Mouse (Mus musculus) spleen, adult 2 months (tissue): ENCODE results near the gene Epb41l1. TPM values are rescaled to one million over a fixed set of nuclear protein-coding genes. Genes with fewer than 3 reads are reported as not detected.

ENCODE experiments used
- DNase-seq, 2 experiments: peaks; one replicate each; pipeline versions ENCODE4 v3.0.0 to v3.0.0-alpha.2; 2012 to 2021; ENCODE audit warnings: low spot score in 2 of 2, low read depth in 1 of 2
- H3K27ac ChIP-seq: fragments of 200-500 bp; 2 replicates; pipeline ENCODE4 v1.5.1; 2012; ENCODE audit warnings: low read length, inconsistent platforms; ENCODE audit not compliant: insufficient read depth
- H3K27me3 ChIP-seq: fragments of 200-500 bp; 2 replicates; pipeline ENCODE4 v1.6.1; 2012; ENCODE audit warnings: mild to moderate bottlenecking, moderate library complexity, low read length, inconsistent platforms; ENCODE audit not compliant: control insufficient read depth, insufficient read depth
- H3K36me3 ChIP-seq: fragments of 200-500 bp; 2 replicates; pipeline ENCODE4 v1.6.1; 2012; ENCODE audit warnings: mild to moderate bottlenecking, low read length, inconsistent platforms; ENCODE audit not compliant: control insufficient read depth, insufficient read depth
- H3K4me1 ChIP-seq: fragments of 200-500 bp; 2 replicates; pipeline ENCODE4 v1.6.1; 2011; ENCODE audit warnings: inconsistent platforms; ENCODE audit not compliant: control insufficient read depth, insufficient read depth, insufficient read length
- H3K4me3 ChIP-seq: fragments of 200-500 bp; 2 replicates; pipeline ENCODE4 v1.5.1; 2011; ENCODE audit warnings: mild to moderate bottlenecking, inconsistent platforms; ENCODE audit not compliant: insufficient read depth, insufficient read length; ENCODE audit errors: extremely low read depth
- CTCF ChIP-seq: fragments of 200-500 bp; IDR thresholded peaks from 2 replicates; pipeline ENCODE4 v1.5.1; 2011; ENCODE audit warnings: mild to moderate bottlenecking, inconsistent platforms; ENCODE audit not compliant: insufficient read depth, insufficient read length, insufficient replicate concordance; ENCODE audit errors: extremely low read depth
- POLR2A ChIP-seq: fragments of 200-500 bp; IDR thresholded peaks from 2 replicates; pipeline ENCODE4 v1.6.1; 2011; ENCODE audit warnings: low read depth, low read length, inconsistent platforms
- WGBS: fragments of 180-500 bp; shearing (Covaris S2); methylation state at CpG from one replicate; pipeline ENCODE4 v1.1.7; 2018; 5-methylcytosine and 5-hydroxymethylcytosine counted together
- polyA plus RNA-seq: library from polyadenylated mRNA; depleted of rRNA; stranded (reverse); fragments of >200 nt; gene quantifications from 2 replicates; pipeline ENCODE4 v1.2.3, GENCODE M21; 2012

The Epb41l1 gene
- polyA plus RNA-seq, 1 experiment: 3.2 TPM

DNA sequence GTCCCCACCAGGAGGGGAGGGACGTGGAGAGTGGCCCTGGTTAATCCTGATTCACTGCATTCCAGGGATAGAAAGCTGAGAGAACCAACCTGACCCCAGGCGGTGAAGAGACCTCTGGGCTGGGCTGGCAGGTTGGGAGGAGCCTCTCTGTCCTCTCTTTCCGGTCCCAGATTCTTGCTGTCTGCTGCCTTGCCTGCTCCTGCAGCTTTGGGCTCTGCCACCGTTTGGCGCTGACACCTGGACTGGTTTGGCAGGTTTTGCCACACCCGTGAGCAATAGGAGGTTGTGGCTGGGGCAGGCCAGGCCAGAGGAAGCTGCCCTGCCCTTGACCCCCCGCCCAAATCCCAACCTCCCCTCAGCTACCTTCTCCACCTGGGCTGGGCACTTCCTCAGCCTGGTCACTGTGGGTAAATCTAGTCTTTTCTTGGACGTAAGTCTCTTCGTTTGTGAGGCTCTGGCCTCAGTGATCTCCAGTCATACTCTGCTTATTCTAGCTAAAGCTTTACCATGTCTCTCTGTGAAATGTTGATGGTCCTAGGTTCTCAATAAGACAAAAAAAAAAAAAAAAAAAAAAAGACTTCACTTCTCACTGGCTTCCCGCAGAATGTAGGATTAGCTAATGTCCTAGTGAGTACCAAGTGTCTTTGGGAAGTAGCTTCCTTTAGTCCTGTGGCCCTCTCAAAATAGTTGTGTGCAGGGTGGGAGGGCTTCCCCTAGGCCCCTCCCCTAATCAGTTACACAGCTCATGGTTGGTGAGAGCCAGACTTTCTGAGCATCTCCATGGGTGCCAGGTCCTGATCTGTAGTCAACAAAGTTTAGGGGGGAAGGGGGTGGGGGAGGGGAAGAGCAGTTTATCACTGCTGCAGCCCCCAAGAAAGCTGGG is 26.9 kb downstream of the Epb41l1 start:
- WGBS: 42% methylated on average over 10 of the region's 10 CpGs
- TF ChIP-seq POLR2A: no peak
- TF ChIP-seq CTCF: no peak

DNA sequence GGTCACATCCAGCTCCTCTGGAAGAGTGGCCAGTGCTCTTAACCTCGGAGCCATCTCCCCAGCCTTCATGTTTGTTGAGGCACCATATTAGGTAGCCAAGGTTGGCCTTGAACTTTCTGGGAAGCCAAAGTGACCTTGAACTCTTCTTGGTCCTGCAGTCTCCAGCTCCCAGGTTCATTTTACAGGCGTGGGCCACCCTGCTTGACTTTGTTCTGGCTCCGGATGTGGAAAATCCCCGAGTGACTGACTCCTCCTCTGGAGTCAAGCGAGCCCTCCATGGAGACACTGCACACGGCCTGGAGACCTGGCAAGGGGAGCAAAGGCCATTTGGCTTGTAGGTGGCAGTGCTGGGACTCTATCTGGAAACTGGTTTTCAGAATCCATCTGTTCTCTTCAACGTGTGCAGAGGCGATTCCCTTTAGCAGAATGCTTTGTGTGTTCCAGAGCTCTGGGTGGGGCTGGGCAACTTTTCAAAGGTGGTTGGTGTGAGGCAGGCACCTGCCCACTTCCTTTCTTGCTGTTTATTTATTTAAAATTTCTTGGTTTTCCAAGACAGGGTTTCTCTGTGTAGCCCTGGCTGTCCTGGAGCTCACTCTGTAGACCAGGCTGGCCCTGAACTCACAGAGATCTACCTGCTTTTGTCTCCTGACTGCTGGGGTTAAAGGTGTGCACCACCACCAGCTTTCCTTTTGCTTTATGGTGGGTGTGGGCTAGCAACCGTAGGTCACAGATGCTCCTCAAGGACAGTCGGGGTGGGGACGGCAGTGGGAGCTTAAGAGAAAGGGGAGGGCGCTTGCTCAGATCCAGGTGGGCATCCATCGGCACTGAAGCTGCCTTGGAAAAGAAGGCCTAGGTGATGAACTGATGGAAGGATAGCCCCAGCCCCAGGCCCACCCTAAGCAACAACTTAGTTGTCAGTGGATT is 30.8 kb downstream of the Epb41l1 start:
- no peaks in the 10 kb centered on the region for H3K27me3 ChIP-seq
- TF ChIP-seq CTCF (no peak), POLR2A (no peak)
- DNase-seq: no peak
- no peak overlapping the region for H3K27ac ChIP-seq
- no peaks in the 10 kb centered on the region for H3K4me1 ChIP-seq
- no peak overlapping the region for H3K4me3 ChIP-seq
- no peaks in the 10 kb centered on the region for H3K36me3 ChIP-seq
- 85% methylated on average over 13 of the region's 13 CpGs for WGBS

More for the DNA sequence above, 26.9 kb downstream of the Epb41l1 start:
- no peaks in the 10 kb centered on the region for H3K4me1 ChIP-seq
- H3K4me3 ChIP-seq: no peak overlapping the region
- DNase-seq: no peak
- H3K27me3 ChIP-seq: no peaks in the 10 kb centered on the region
- no peaks in the 10 kb centered on the region for H3K36me3 ChIP-seq
- no peak overlapping the region for H3K27ac ChIP-seq

DNA sequence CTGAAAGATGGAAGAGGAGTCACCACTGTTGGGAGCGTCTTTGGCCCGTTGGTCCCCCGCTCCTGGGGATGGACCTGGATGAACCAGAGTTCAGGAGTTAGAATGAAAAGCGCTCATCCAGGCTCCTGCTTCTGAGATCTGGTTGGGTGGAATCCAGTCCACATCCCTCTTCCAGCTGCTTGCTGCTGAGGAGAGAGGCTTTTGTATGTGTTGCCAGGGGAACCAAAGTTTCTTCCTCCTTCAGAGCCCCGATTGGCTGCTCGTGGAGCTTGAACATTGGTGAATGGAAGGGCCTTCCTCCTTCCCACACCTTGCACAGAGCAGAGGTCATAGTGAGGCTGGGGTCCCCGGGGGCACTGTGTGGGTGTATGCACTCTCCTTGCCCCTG is 31.4 kb downstream of the Epb41l1 start:
- Histone ChIP-seq H3K36me3 (no peaks in the 10 kb centered on the region), H3K4me1 (no peaks in the 10 kb centered on the region), H3K4me3 (no peak overlapping the region), H3K27me3 (no peaks in the 10 kb centered on the region), H3K27ac (no peak overlapping the region)
- WGBS: 75% methylated on average over 7 of the region's 7 CpGs
- TF ChIP-seq CTCF (no peak), POLR2A (no peak)
- no peak for DNase-seq

DNA sequence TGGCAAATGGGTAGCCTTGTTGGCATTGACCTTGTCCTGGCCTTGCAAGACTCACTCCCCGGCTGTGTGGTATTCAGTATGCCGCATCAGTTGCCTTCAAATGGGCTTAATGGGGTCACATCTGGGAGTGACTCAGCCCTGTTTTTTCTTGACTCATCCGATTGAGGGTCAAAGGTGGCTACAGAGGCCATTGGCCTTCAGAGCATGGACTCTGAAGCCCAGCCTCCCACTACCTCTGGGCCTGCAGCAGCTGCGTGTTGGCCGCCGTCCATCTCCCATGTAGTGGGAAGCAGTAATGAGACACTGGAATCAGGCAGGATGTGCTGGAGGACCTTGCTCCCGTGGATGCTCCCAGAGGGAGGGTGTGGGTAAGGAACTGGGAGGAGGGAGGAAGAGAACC is 33.1 kb downstream of the Epb41l1 start:
- H3K4me3 ChIP-seq: no peak overlapping the region
- WGBS: 84% methylated on average over 7 of the region's 7 CpGs
- no peaks in the 10 kb centered on the region for H3K27me3 ChIP-seq
- DNase-seq: no peak
- H3K4me1 ChIP-seq: no peaks in the 10 kb centered on the region
- no peaks in the 10 kb centered on the region for H3K36me3 ChIP-seq
- H3K27ac ChIP-seq: no peak overlapping the region
- TF ChIP-seq CTCF (no peak), POLR2A (no peak)

DNA sequence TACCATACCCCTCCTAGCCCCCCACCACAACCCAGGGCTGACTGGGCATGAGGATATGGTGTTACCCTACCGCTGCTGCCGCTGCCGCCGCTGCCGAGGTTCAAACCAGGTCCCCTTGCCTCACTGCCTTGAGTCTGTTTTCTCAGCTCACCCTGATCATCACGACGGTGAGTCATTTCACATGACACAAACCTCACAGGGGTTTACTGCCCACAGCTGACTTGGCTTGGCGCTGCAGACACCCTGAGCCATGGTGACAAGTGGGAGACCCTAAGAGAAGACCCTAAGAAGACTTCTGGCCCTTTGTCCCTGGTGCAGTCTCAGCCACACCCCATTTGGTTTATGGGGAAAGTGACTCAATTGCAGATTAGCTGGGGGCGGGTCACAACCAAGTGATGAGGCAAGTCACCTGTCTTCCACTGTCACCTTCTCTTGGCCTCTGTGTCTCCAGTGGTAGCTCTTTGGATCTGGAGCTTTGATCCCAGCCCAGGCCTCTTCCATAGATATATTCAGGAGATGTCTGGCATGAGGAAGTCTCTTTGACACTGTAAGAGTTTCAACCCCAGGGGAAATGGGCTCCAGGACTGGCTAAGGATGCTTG is 34.9 kb downstream of the Epb41l1 start:
- Histone ChIP-seq H3K4me1 (no peaks in the 10 kb centered on the region), H3K4me3 (no peak overlapping the region), H3K36me3 (no peaks in the 10 kb centered on the region), H3K27ac (no peak overlapping the region), H3K27me3 (no peaks in the 10 kb centered on the region)
- 91% methylated on average over 9 of the region's 9 CpGs for WGBS
- TF ChIP-seq POLR2A (no peak), CTCF (no peak)
- no peak for DNase-seq

DNA sequence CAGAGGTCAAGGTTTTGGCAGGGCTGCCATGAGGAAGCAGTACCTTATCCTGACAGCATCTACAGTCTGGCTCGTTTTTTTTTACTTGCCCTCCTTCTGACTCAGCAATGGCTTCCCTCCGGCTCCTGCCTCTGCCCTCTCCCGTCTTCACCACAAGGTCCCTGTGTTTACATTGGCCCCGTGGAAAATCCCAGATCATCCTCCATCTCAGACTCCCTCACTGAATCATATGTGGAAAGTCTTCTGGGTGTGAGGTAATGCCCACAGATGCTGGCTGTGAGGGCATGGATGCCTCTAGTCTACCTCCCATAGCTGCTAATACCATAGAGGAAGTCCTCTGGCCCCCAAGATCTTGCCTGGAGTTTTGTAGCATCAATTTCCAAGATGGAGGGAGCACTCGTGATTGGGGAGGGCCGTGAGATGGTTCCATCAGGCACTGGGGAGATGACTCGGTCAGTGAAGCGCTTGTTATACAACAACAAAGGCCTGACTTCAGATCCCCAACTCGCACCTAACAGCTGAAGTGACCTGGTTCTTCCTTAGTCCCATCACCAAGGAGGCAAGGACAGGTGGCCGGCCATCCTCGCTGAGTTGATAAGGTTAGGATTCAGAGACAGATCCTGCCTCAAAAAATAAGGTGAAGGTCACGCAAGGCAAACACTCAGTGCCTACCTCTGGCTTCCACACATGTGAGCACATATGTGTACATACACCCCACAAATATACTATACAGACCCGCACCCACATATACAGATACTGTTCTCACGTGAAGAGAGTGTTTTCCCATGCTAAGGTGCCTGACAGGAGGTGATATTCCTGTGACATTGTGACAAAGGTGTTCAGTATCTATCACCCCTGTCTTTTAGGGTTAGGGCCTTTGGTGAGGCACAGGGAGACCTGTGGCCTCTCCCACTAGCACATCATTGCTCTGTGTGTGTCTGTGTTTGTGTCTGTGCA is 36.0 kb downstream of the Epb41l1 start:
- no peak overlapping the region for H3K27ac ChIP-seq
- H3K27me3 ChIP-seq: no peaks in the 10 kb centered on the region
- H3K36me3 ChIP-seq: no peaks in the 10 kb centered on the region
- H3K4me1 ChIP-seq: no peaks in the 10 kb centered on the region
- WGBS: 80% methylated on average over 14 of the region's 14 CpGs
- no peak overlapping the region for H3K4me3 ChIP-seq
- no peak for TF ChIP-seq CTCF
- TF ChIP-seq POLR2A: no peak
- no peak for DNase-seq
